Mouse (Mus musculus): ENCODE results near the gene Ccdc130.
A peak's percentile ranks its signal among the peaks of the same experiment; 100 is the strongest.

The Ccdc130 gene

DNA sequence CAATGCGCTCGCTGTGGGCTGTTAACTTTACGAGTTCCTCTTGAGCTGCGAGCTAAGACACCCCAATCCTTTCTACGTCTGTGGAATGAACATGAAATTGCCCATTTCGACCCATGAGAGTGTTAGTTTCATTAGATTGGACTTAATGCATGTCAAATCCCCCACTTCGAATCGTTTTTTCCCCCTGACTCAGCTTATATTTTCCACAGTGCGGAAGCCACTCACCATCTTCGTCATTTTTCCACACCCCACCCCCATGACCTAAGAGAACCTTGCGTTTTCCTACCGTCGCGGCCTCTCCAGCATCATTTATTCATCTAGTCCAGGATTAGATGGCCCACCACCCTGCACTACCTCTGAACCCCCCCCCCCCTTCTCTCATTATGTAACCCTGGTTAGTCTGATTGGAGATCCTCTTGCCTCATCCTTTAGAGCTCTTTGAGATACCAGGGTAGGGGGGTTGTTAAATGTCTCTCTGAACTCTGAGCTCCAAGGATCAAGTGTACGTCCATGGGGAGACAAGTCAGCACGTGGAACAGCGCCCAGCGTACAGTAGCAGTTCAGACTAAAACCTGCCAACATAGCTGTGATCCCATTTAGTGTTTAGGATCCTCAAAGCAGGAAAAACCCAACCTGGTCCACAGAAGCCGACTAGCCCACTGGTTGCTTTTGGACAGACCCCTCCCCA, 32.5 kb downstream of the Ccdc130 start:
- no peak for DNase-seq (ENCODE audit: low spot score in 2 of 2)

DNA sequence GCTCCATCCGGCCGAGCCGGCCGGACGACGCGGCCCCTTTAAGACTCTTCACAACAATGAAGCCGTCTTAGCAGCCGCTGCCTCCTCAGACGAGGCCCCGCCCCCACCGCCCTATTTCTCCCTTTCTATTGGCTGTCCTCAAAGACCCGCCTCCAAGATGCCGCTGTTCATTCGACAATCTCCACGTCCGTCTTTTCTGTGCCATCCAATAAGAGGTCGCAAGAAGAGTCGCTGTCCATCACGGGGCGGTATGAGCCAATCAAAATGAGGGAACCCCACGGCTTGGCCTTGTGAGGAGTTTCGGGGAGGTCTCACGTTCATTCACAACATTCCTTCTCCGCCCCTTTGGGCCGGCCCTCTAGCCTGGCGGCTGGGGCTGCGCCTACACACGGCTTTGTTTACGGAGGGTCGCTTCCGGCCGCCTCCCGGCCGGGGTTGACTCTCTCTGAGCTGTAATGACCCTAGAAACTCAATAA, 33.1 kb downstream of the Ccdc130 start, which contains the start of gene Zswim4:
TSS of gene Zswim4 (minus strand) at position 58 of the 476 bp plus-strand sequence.
- DNase-seq (ENCODE audit: low spot score in 2 of 2): peak; percentile 97 to 100

- DNase-seq (ENCODE audit: low spot score in 2 of 2): no peak
Observed at GRCm38 (mm10) chr8:84236410-84236997, 33.7 kb downstream of the Ccdc130 start.

- no peak for DNase-seq (ENCODE audit: low spot score in 2 of 2)
Observed at GRCm38 (mm10) chr8:84235746-84236409, 34.3 kb downstream of the Ccdc130 start.

GRCm38 (mm10) chr8:84233055-84233454, 37.1 kb downstream of the Ccdc130 start:
- no peak for DNase-seq (ENCODE audit: low spot score in 2 of 2)

DNA sequence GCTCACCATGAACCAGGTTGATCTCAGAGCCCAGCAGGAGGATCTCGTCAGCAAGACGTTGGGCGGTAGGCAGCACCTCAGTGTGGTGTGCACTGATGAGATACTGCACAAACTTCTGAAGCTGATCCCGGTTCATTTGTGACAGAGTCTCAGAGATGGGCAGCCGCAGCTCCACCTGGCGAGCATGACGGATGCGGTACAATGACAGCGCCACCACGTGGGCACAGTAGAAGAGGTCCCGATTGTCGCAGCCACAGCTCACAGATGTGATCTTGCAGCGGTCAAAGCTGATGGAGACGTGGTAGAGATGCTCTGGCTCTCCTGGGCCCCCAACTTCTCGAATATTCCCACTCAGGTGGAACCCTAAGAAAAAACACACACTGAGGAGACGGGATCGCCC, 39.4 kb downstream of the Ccdc130 start:
- DNase-seq (ENCODE audit: low spot score in 2 of 2): no peak

GRCm38 (mm10) chr8:84223322-84224029, 46.7 kb downstream of the Ccdc130 start:
- no peak for DNase-seq (ENCODE audit: low spot score in 2 of 2)

- no peak for DNase-seq (ENCODE audit: low spot score in 2 of 2)
Observed at GRCm38 (mm10) chr8:84222566-84223165, 47.5 kb downstream of the Ccdc130 start.

DNA sequence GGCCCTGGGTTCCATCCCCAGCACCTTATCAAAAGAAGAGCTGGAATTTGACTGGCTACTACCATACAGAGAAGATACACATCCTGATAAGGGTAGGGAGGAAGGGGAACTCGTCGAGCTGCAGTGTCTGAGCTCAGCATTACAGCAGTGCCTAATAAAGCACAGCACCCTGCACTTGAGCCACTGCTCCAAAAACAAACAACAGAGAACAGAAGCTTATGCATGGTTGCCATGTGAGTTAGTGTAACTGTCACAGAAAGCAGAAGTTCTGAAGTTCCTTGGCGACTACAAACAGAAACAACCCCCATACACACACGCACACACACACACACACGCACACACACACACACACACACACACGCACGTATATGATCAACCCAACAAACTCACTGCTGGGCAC, 50.1 kb downstream of the Ccdc130 start:
- DNase-seq (ENCODE audit: low spot score in 2 of 2): no peak

DNA sequence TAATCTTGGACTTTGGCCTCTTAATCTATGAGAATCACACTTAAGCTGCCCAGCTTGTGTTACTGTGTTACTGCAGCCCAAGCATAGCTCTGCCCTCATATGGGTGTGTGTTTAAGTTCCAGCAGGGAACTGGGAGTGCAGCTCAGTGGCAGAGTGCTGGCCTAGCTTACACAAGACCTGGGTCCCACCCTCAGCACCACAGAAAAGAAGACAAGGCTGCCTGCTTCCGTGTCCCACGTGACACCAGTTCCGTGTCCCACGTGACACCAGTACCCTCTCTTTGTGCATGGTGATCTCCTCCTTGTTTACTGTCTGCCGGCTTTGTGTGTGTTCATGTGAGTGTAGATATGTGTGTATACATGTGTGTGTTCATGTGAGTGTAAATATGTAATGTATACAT, 52.0 kb downstream of the Ccdc130 start:
- no peak for DNase-seq (ENCODE audit: low spot score in 2 of 2)

- no peak for DNase-seq (ENCODE audit: low spot score in 2 of 2)
Observed at GRCm38 (mm10) chr8:84217206-84217605, 53.0 kb downstream of the Ccdc130 start.

DNA sequence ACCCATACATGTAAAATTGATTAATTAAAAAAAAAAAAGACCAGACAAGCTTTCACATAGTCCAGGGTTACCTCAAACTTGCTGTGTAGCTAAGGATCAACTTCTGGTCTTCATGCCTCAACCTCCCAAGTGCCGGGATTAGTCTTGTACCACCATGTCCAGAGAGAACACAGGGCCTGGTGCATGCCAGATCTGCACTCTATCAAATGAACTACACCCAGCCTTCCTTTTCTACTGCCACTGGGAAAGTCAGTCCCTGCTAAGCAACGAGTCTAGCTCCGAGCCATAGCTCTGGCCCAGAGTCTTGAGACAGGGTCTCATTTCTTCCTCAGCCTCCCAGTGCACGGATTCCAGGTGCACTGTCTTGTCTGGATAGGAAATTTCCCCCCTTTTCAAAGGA, 56.9 kb downstream of the Ccdc130 start:
- no peak for DNase-seq (ENCODE audit: low spot score in 2 of 2)

DNA sequence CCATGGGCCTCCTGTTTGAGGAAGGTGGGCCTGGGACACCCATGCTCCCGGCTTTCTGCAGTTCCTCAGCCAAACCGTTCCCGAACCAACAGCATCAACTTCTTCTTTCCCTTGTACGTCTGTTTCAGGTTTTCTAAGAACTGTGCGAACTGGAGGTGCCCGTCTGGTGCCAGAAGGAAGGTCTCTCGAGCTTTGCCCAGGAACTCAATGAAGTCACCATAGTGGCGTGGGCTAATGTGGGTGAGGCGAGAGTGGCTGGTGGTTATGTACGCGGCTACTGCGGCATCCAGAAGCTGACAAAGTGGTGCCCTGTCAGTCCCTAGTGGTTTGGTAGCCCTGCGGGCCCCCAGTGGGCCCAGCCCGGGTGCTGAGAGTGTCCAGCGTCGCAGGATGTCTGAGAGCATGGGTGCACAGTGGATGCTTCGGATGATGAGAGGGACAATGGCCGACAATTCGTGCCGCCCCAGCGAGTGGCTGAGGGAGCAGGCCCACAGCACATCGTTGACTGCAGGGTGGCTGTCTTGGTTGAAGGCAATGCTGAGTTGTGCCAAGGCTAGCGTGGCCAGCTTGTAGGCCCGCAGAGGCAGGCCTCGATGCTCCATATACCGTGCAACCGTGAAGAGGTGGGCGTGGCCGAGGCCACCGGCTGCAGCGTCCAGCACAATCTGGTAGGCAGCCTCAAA, 58.2 kb downstream of the Ccdc130 start:
- DNase-seq (ENCODE audit: low spot score in 2 of 2): no peak

GRCm38 (mm10) chr8:84211202-84211601, 59.0 kb downstream of the Ccdc130 start:
- DNase-seq (ENCODE audit: low spot score in 2 of 2): no peak

GRCm38 (mm10) chr8:84210167-84210791, 59.9 kb downstream of the Ccdc130 start:
- peak; percentile 78 to 84 for DNase-seq (ENCODE audit: low spot score in 2 of 2)

DNA sequence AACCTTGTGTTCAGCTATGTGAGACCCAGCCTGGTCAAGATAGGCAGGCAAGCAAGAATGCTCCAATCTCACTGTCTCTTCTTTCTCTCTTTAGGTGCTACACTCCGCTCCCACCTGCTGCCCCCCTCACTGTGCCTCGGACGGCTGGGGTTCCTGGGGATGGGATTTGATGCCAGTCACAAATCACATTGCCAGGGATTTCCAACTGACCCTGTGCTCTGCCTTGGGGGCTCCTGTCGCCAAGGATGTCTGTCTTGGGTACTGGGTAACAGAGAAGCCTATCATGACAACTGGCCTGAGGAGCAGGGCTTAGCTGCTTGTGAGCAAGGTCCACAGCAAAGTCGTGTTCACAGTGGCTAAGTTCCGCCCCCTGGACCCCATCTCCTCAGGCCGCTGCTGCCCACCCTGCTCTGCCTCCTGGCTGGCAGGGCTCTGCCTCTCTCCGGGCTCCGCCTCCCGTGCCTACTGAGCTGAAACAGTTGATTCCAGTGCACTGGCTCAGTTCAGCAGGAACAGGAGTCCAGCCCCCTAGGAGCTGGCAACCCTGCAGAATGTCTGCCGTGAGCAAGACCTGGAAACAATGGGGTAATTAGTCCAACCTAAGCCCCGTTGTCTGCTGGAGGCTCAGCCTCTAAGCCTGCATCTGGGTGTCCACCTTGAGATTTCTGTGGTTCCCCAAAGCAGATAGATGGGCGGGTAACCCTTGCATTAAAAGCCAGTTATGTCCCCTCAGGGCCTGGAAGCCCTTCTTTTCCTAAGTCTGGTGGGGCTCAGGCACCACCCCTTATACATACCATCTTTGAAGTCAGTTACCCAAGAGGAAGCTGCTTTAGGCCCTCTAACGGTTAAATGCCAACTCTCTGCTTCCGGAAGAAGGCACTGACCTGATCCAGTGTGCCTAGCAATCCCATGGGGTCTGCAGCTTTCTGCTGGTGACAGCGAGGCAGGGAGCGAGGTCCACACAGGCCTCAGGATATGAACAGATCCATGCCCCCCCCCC, 61.5 kb downstream of the Ccdc130 start:
- DNase-seq (ENCODE audit: low spot score in 2 of 2): no peak

GRCm38 (mm10) chr8:84207811-84208210, 62.4 kb downstream of the Ccdc130 start:
- no peak for DNase-seq (ENCODE audit: low spot score in 2 of 2)
